Mouse (Mus musculus): ENCODE measurements around the gene Cpsf6.

GRCm38 (mm10) chr10:117415364-117416057 is 35.7 kb upstream of the Cpsf6 start:
- no peak for TF ChIP-seq CTCF (IDR thresholded peaks at IDR 0.05; ENCODE audit: borderline replicate concordance, extremely low read depth, insufficient read depth, insufficient read length)
- no peak for TF ChIP-seq POLR2A (IDR thresholded peaks at IDR 0.05; ENCODE audit: borderline replicate concordance, extremely low read depth, insufficient read depth, insufficient read length, poor library complexity, severe bottlenecking)
